Mouse (Mus musculus): ENCODE measurements around the gene Dapk2. TPM values are rescaled to one million over a fixed set of nuclear protein-coding genes. Genes with fewer than 3 reads are reported as not detected.

The Dapk2 gene
- polyA plus RNA-seq, 1 experiment from 2014 or later: 4.4 TPM

- Histone ChIP-seq H3K36me3 (ENCODE audit: control insufficient read depth, insufficient read depth, low read length) (no peaks in the 10 kb centered on the region), H3K27me3 (replicated peaks; ENCODE audit: control insufficient read depth, insufficient read depth, low read length) (no peaks in the 10 kb centered on the region), H3K9me3 (ENCODE audit: control insufficient read depth, low read length) (no peaks in the 10 kb centered on the region), H3K4me3 (ENCODE audit: low read depth, low read length) (no peak overlapping the region), H3K4me2 (ENCODE audit: low read length) (no peak overlapping the region), H3K9ac (ENCODE audit: low read length) (no peak overlapping the region), H3K27ac (ENCODE audit: low read depth) (no peak overlapping the region), H3K4me1 (replicated peaks; ENCODE audit: control insufficient read depth, insufficient read depth, low read length) (no peaks in the 10 kb centered on the region)
- WGBS: 57% methylated on average over 3 of the region's 3 CpGs
- ATAC-seq (replicated peaks; ENCODE audit: low FRiP score, low TSS enrichment, low read depth) (no peak), DNase-seq (ENCODE audit: low spot score) (no peak)
Observed at GRCm38 (mm10) chr9:66239691-66240090, 81.7 kb downstream of the Dapk2 start.

- Histone ChIP-seq H3K36me3 (ENCODE audit: control insufficient read depth, insufficient read depth, low read length) (no peaks in the 10 kb centered on the region), H3K4me2 (ENCODE audit: low read length) (no peak overlapping the region), H3K4me1 (replicated peaks; ENCODE audit: control insufficient read depth, insufficient read depth, low read length) (no peaks in the 10 kb centered on the region), H3K9ac (ENCODE audit: low read length) (no peak overlapping the region), H3K4me3 (ENCODE audit: low read depth, low read length) (no peak overlapping the region), H3K27ac (ENCODE audit: low read depth) (no peak overlapping the region), H3K27me3 (replicated peaks; ENCODE audit: control insufficient read depth, insufficient read depth, low read length) (no peaks in the 10 kb centered on the region), H3K9me3 (ENCODE audit: control insufficient read depth, low read length) (no peaks in the 10 kb centered on the region)
- no peak for ATAC-seq (replicated peaks; ENCODE audit: low FRiP score, low TSS enrichment, low read depth)
- 62% methylated on average over 4 of the region's 4 CpGs for WGBS
- no peak for DNase-seq (ENCODE audit: low spot score)
Observed at GRCm38 (mm10) chr9:66240493-66240892, 82.5 kb downstream of the Dapk2 start.

- Histone ChIP-seq H3K4me3 (ENCODE audit: low read depth, low read length) (no peak overlapping the region), H3K36me3 (ENCODE audit: control insufficient read depth, insufficient read depth, low read length) (no peaks in the 10 kb centered on the region), H3K4me1 (replicated peaks; ENCODE audit: control insufficient read depth, insufficient read depth, low read length) (no peaks in the 10 kb centered on the region), H3K27ac (ENCODE audit: low read depth) (no peak overlapping the region), H3K27me3 (replicated peaks; ENCODE audit: control insufficient read depth, insufficient read depth, low read length) (no peaks in the 10 kb centered on the region), H3K9me3 (ENCODE audit: control insufficient read depth, low read length) (no peaks in the 10 kb centered on the region), H3K9ac (ENCODE audit: low read length) (no peak overlapping the region), H3K4me2 (ENCODE audit: low read length) (no peak overlapping the region)
- DNase-seq (ENCODE audit: low spot score): no peak
- no peak for ATAC-seq (replicated peaks; ENCODE audit: low FRiP score, low TSS enrichment, low read depth)
- WGBS: 54% methylated on average over 3 of the region's 3 CpGs
Observed at GRCm38 (mm10) chr9:66240991-66241390, 83.0 kb downstream of the Dapk2 start.

DNA sequence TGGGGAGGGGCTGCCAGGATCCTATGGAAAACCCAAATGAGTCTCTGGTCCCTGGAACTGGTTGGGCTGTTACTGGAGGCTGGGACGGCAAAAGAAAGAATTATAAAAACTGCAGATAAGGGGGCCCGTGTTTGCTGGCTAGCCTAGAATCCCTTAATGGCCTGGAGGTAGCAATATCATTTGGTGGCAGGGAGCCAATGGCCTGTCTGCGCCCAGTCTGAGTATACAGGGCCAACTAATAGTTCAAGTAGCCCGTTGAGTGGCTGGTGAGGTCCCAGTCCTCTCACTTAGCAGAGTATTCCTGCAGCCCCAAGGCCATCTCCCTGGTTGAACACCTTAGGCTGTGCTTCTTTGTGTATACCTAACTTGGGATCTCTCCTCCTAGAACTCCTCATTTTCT lies 83.7 kb downstream of the Dapk2 start:
- WGBS: 79% methylated on average over 4 of the region's 4 CpGs
- H3K4me3 ChIP-seq (ENCODE audit: low read depth, low read length): no peak overlapping the region
- no peak for ATAC-seq (replicated peaks; ENCODE audit: low FRiP score, low TSS enrichment, low read depth)

GRCm38 (mm10) chr9:66243240-66243639 lies 85.2 kb downstream of the Dapk2 start:
- Histone ChIP-seq H3K9me3 (ENCODE audit: control insufficient read depth, low read length) (no peaks in the 10 kb centered on the region), H3K27me3 (replicated peaks; ENCODE audit: control insufficient read depth, insufficient read depth, low read length) (no peaks in the 10 kb centered on the region), H3K4me2 (ENCODE audit: low read length) (no peak overlapping the region), H3K9ac (ENCODE audit: low read length) (no peak overlapping the region), H3K4me3 (ENCODE audit: low read depth, low read length) (no peak overlapping the region), H3K4me1 (replicated peaks; ENCODE audit: control insufficient read depth, insufficient read depth, low read length) (no peaks in the 10 kb centered on the region), H3K36me3 (ENCODE audit: control insufficient read depth, insufficient read depth, low read length) (no peaks in the 10 kb centered on the region), H3K27ac (ENCODE audit: low read depth) (no peak overlapping the region)
- ATAC-seq (replicated peaks; ENCODE audit: low FRiP score, low TSS enrichment, low read depth) (no peak), DNase-seq (ENCODE audit: low spot score) (no peak)
- 67% methylated on average over 4 of the region's 4 CpGs for WGBS

More for the DNA sequence above, 83.7 kb downstream of the Dapk2 start:
- no peak for DNase-seq (ENCODE audit: low spot score)
- Histone ChIP-seq H3K27ac (ENCODE audit: low read depth) (no peak overlapping the region), H3K27me3 (replicated peaks; ENCODE audit: control insufficient read depth, insufficient read depth, low read length) (no peaks in the 10 kb centered on the region), H3K9me3 (ENCODE audit: control insufficient read depth, low read length) (no peaks in the 10 kb centered on the region), H3K4me1 (replicated peaks; ENCODE audit: control insufficient read depth, insufficient read depth, low read length) (no peaks in the 10 kb centered on the region), H3K4me2 (ENCODE audit: low read length) (no peak overlapping the region), H3K36me3 (ENCODE audit: control insufficient read depth, insufficient read depth, low read length) (no peaks in the 10 kb centered on the region), H3K9ac (ENCODE audit: low read length) (no peak overlapping the region)

GRCm38 (mm10) chr9:66244079-66244478 lies 86.1 kb downstream of the Dapk2 start:
- no peak overlapping the region for H3K9ac ChIP-seq (ENCODE audit: low read length)
- no peaks in the 10 kb centered on the region for H3K36me3 ChIP-seq (ENCODE audit: control insufficient read depth, insufficient read depth, low read length)
- WGBS: 87% methylated on average over 5 of the region's 5 CpGs
- DNase-seq (ENCODE audit: low spot score): no peak
- H3K27ac ChIP-seq (ENCODE audit: low read depth): no peak overlapping the region
- H3K4me2 ChIP-seq (ENCODE audit: low read length): no peak overlapping the region
- no peaks in the 10 kb centered on the region for H3K9me3 ChIP-seq (ENCODE audit: control insufficient read depth, low read length)
- no peaks in the 10 kb centered on the region for H3K27me3 ChIP-seq (replicated peaks; ENCODE audit: control insufficient read depth, insufficient read depth, low read length)
- no peak for ATAC-seq (replicated peaks; ENCODE audit: low FRiP score, low TSS enrichment, low read depth)
- no peaks in the 10 kb centered on the region for H3K4me1 ChIP-seq (replicated peaks; ENCODE audit: control insufficient read depth, insufficient read depth, low read length)
- H3K4me3 ChIP-seq (ENCODE audit: low read depth, low read length): no peak overlapping the region

DNA sequence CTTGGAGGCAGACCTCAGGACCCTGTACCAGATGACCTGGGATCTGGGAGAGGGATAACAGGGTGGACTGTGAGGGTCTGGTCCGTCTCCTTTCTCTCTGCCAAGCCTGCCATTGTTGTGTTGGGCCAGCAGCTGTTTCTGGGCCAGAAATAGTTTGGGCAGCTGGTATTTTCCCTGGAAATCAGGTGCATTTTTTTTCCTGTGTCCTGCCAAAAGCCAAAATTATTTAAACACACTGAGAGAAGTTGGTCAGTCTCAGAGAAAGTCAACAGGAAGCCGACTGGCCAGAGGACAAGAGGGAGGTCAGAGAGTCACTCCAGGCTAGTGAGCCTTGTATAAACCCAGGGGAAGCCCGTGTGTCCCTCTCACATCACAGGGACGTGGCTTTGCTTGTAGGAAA lies 87.7 kb downstream of the Dapk2 start:
- no peak overlapping the region for H3K4me2 ChIP-seq (ENCODE audit: low read length)
- H3K36me3 ChIP-seq (ENCODE audit: control insufficient read depth, insufficient read depth, low read length): no peaks in the 10 kb centered on the region
- H3K4me1 ChIP-seq (replicated peaks; ENCODE audit: control insufficient read depth, insufficient read depth, low read length): no peaks in the 10 kb centered on the region
- no peak for DNase-seq (ENCODE audit: low spot score)
- no peak for ATAC-seq (replicated peaks; ENCODE audit: low FRiP score, low TSS enrichment, low read depth)
- no peak overlapping the region for H3K27ac ChIP-seq (ENCODE audit: low read depth)
- 45% methylated on average over 4 of the region's 4 CpGs for WGBS
- H3K27me3 ChIP-seq (replicated peaks; ENCODE audit: control insufficient read depth, insufficient read depth, low read length): no peaks in the 10 kb centered on the region
- H3K9ac ChIP-seq (ENCODE audit: low read length): no peak overlapping the region
- H3K9me3 ChIP-seq (ENCODE audit: control insufficient read depth, low read length): no peaks in the 10 kb centered on the region
- H3K4me3 ChIP-seq (ENCODE audit: low read depth, low read length): no peak overlapping the region

DNA sequence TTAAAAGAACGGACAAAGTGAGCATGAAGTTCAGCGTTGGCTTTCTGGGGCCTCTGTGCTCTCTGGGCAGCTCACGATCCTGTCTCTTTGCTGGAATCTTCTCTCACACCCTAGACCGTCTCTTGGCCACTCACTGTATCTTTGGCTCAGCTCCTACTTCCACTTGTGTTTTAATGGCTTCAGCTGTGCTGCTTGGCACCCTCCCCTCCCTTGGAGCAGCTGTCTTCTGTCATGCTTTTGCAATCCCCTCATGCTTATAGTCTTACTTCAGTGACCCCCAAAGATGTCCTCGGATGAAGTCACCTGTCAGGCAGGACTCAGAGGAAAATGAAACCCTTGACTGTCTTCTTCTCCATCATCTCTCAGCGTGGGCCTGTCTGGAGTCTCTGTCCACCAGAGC lies 91.3 kb downstream of the Dapk2 start:
- Histone ChIP-seq H3K4me3 (ENCODE audit: low read depth, low read length) (no peak overlapping the region), H3K9ac (ENCODE audit: low read length) (no peak overlapping the region), H3K9me3 (ENCODE audit: control insufficient read depth, low read length) (no peaks in the 10 kb centered on the region), H3K27me3 (replicated peaks; ENCODE audit: control insufficient read depth, insufficient read depth, low read length) (no peaks in the 10 kb centered on the region), H3K4me2 (ENCODE audit: low read length) (no peak overlapping the region), H3K36me3 (ENCODE audit: control insufficient read depth, insufficient read depth, low read length) (no peaks in the 10 kb centered on the region), H3K4me1 (replicated peaks; ENCODE audit: control insufficient read depth, insufficient read depth, low read length) (peaks cover 9% of the 10 kb centered on the region; the same call in 1 of the 2 replicates), H3K27ac (ENCODE audit: low read depth) (no peak overlapping the region)
- 70% methylated on average over 6 of the region's 6 CpGs for WGBS
- ATAC-seq (replicated peaks; ENCODE audit: low FRiP score, low TSS enrichment, low read depth) (no peak), DNase-seq (ENCODE audit: low spot score) (no peak)

DNA sequence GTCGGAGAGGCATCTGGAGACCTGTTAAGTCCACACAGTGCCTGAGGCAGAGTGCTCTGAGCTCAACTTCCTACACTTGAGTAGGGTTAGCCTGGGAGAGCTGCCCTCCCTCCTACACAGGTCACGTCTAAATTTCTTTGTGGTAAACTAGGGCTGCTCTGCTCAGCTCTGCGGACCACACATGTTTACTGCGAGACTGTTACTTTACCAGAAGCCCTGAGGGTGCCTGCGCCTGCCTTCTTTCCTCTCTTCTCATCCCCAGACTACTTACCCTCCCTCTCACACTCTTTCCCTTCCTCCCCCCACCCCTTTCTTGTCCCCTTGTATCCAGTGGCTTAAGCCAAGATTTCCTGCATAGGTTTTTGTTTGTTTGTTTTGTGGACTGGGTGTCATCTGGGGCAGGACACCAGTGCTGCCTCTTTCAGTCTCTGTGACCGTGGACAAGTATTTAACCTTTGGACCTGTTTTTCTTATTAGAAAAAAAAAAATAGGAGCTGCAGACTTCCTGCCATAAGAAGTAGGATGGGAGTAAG lies 93.2 kb downstream of the Dapk2 start:
- no peaks in the 10 kb centered on the region for H3K9me3 ChIP-seq (ENCODE audit: control insufficient read depth, low read length)
- peaks cover 9% of the 10 kb centered on the region; the same call in 1 of the 2 replicates for H3K4me1 ChIP-seq (replicated peaks; ENCODE audit: control insufficient read depth, insufficient read depth, low read length)
- no peaks in the 10 kb centered on the region for H3K36me3 ChIP-seq (ENCODE audit: control insufficient read depth, insufficient read depth, low read length)
- no peaks in the 10 kb centered on the region for H3K27me3 ChIP-seq (replicated peaks; ENCODE audit: control insufficient read depth, insufficient read depth, low read length)
- no peak overlapping the region for H3K9ac ChIP-seq (ENCODE audit: low read length)
- no peak overlapping the region for H3K27ac ChIP-seq (ENCODE audit: low read depth)
- no peak overlapping the region for H3K4me2 ChIP-seq (ENCODE audit: low read length)
- ATAC-seq (replicated peaks; ENCODE audit: low FRiP score, low TSS enrichment, low read depth) (no peak), DNase-seq (ENCODE audit: low spot score) (no peak)
- 14% methylated on average over 6 of the region's 6 CpGs for WGBS
- no peak overlapping the region for H3K4me3 ChIP-seq (ENCODE audit: low read depth, low read length)
